Mouse (Mus musculus) adrenal gland, postnatal 25 days (tissue): Measurements from ENCODE around the gene Sdc4. TPM values are rescaled to one million over a fixed set of nuclear protein-coding genes. Genes with fewer than 3 reads are reported as not detected.

ENCODE experiments used
- DNase-seq: peaks from one replicate; pipeline ENCODE4 v3.0.0; 2021; ENCODE audit warnings: mixed read lengths
- total RNA-seq: library from RNA; stranded (reverse); gene quantifications from 2 replicates; pipeline ENCODE4 v1.2.3, GENCODE M21; 2021

The Sdc4 gene
- total RNA-seq, 1 experiment from 2014 or later: 75.1 TPM

GRCm38 (mm10) chr2:164431676-164432465 lies 11.8 kb downstream of the Sdc4 start:
- no peak for DNase-seq

- no peak for DNase-seq
Observed at GRCm38 (mm10) chr2:164430697-164431096, 13.0 kb downstream of the Sdc4 start.

GRCm38 (mm10) chr2:164429881-164430615 lies 13.6 kb downstream of the Sdc4 start:
- no peak for DNase-seq

GRCm38 (mm10) chr2:164428451-164428850 lies 15.2 kb downstream of the Sdc4 start:
- no peak for DNase-seq

- DNase-seq: no peak
Observed at GRCm38 (mm10) chr2:164426952-164427351, 16.7 kb downstream of the Sdc4 start.

GRCm38 (mm10) chr2:164426121-164426520 lies 17.6 kb downstream of the Sdc4 start:
- DNase-seq: no peak

GRCm38 (mm10) chr2:164425401-164425800 lies 18.3 kb downstream of the Sdc4 start:
- no peak for DNase-seq

GRCm38 (mm10) chr2:164424406-164424805 lies 19.3 kb downstream of the Sdc4 start:
- DNase-seq: no peak

GRCm38 (mm10) chr2:164423464-164423863 lies 20.2 kb downstream of the Sdc4 start:
- no peak for DNase-seq

- no peak for DNase-seq
Observed at GRCm38 (mm10) chr2:164422675-164423393, 20.9 kb downstream of the Sdc4 start.

GRCm38 (mm10) chr2:164421979-164422378 lies 21.7 kb downstream of the Sdc4 start:
- DNase-seq: no peak

- DNase-seq: no peak
Observed at GRCm38 (mm10) chr2:164421306-164421705, 22.4 kb downstream of the Sdc4 start.

- DNase-seq: no peak
Observed at GRCm38 (mm10) chr2:164419489-164419888, 24.2 kb downstream of the Sdc4 start.

- no peak for DNase-seq
Observed at GRCm38 (mm10) chr2:164418308-164418875, 25.3 kb downstream of the Sdc4 start.

- DNase-seq: peak; percentile 42
Observed at GRCm38 (mm10) chr2:164417198-164417597, 26.5 kb downstream of the Sdc4 start.

- no peak for DNase-seq
Observed at GRCm38 (mm10) chr2:164414581-164414980, 29.1 kb downstream of the Sdc4 start.

GRCm38 (mm10) chr2:164414167-164414566 lies 29.5 kb downstream of the Sdc4 start:
- no peak for DNase-seq

- peak; percentile 77 for DNase-seq
Observed at GRCm38 (mm10) chr2:164407708-164408107, 36.0 kb downstream of the Sdc4 start.

GRCm38 (mm10) chr2:164405519-164405918 lies 38.2 kb downstream of the Sdc4 start:
- DNase-seq: no peak

GRCm38 (mm10) chr2:164405060-164405459 lies 38.6 kb downstream of the Sdc4 start, which contains the start of gene Matn4:
Matn4 (minus strand) TSS chr2:164405160.
- DNase-seq: no peak

GRCm38 (mm10) chr2:164404082-164404990 lies 39.4 kb downstream of the Sdc4 start:
- DNase-seq: peak; percentile 36
